Mouse (Mus musculus) heart, embryonic 13.5 days (tissue): ENCODE data around the gene Kank3. TPM values are rescaled to one million over a fixed set of nuclear protein-coding genes. Genes with fewer than 3 reads are reported as not detected.
A peak's percentile ranks its signal among the peaks of the same experiment; 100 is the strongest.

Experiments used
- ATAC-seq: fragments of 200-750 bp; cut with Nextera tagmentation; 2 replicates; pipeline ENCODE4 v1.8.0; 2017; ENCODE audit warnings: moderate TSS enrichment; ENCODE audit not compliant: insufficient number of reproducible peaks, low FRiP score, low TSS enrichment; ENCODE audit errors: extremely low read depth
- H3K27ac ChIP-seq: fragments of 300-500 bp; sonication (generic); replicated peaks from 2 replicates; pipeline ENCODE4 v1.5.1; 2015; ENCODE audit warnings: moderate library complexity, mild to moderate bottlenecking, inconsistent platforms
- H3K27me3 ChIP-seq: fragments of 300-500 bp; sonication (generic); replicated peaks from 2 replicates; pipeline ENCODE4 v1.6.1; 2015; ENCODE audit warnings: mild to moderate bottlenecking, inconsistent platforms
- H3K36me3 ChIP-seq: fragments of 300-500 bp; sonication (generic); 2 replicates; pipeline ENCODE4 v1.6.1; 2015; ENCODE audit warnings: mild to moderate bottlenecking, inconsistent platforms
- H3K4me1 ChIP-seq: fragments of 300-500 bp; sonication (generic); 2 replicates; pipeline ENCODE4 v1.6.1; 2015; ENCODE audit warnings: inconsistent platforms
- H3K4me2 ChIP-seq: fragments of 300-500 bp; sonication (generic); 2 replicates; pipeline ENCODE4 v1.6.1; 2015; ENCODE audit warnings: inconsistent platforms, mild to moderate bottlenecking, moderate library complexity
- H3K4me3 ChIP-seq: fragments of 300-500 bp; sonication (generic); 2 replicates; pipeline ENCODE4 v1.5.1; 2015; ENCODE audit warnings: moderate library complexity, mild to moderate bottlenecking, inconsistent platforms
- H3K9ac ChIP-seq: fragments of 300-500 bp; sonication (generic); 2 replicates; pipeline ENCODE4 v1.6.1; 2015; ENCODE audit warnings: inconsistent platforms, mild to moderate bottlenecking, moderate library complexity
- H3K9me3 ChIP-seq: fragments of 300-500 bp; sonication (generic); 2 replicates; pipeline ENCODE4 v1.6.1; 2016; ENCODE audit warnings: inconsistent platforms
- WGBS: fragments of 180-500 bp; shearing (Covaris S2); methylation state at CpG from one replicate; pipeline ENCODE4 v1.1.7; 2015; ENCODE audit warnings: mixed read lengths; 5-methylcytosine and 5-hydroxymethylcytosine counted together
- polyA plus RNA-seq: library from polyadenylated mRNA; unstranded; fragments of >200 nt; fragmentation: Nextera tagmentation; extraction: Ambion mirVana; gene quantifications from 2 replicates; pipeline ENCODE4 v1.2.1, GENCODE M21; 2015

The Kank3 gene
- polyA plus RNA-seq, 1 experiment from 2014 or later: 40.0 TPM

GRCm38 (mm10) chr17:33857816-33858215, 47.5 kb downstream of the Kank3 start:
- Histone ChIP-seq H3K27ac (no peak overlapping the region), H3K9me3 (no peaks in the 10 kb centered on the region), H3K27me3 (no peaks in the 10 kb centered on the region), H3K4me3 (no peak overlapping the region), H3K9ac (no peak overlapping the region), H3K36me3 (no peaks in the 10 kb centered on the region), H3K4me1 (no peaks in the 10 kb centered on the region), H3K4me2 (no peak overlapping the region)
- ATAC-seq: no peak
- 78% methylated on average over 4 of the region's 4 CpGs for WGBS

GRCm38 (mm10) chr17:33865330-33866030, 55.2 kb downstream of the Kank3 start:
- no peaks in the 10 kb centered on the region for H3K27me3 ChIP-seq
- H3K4me1 ChIP-seq: peaks cover 4% of the 10 kb centered on the region
- ATAC-seq: no peak
- no peak overlapping the region for H3K4me3 ChIP-seq
- peak overlapping the region; percentile 33 for H3K4me2 ChIP-seq
- 18% methylated on average over 9 of the region's 9 CpGs for WGBS
- H3K27ac ChIP-seq: no peak overlapping the region
- no peaks in the 10 kb centered on the region for H3K36me3 ChIP-seq
- no peaks in the 10 kb centered on the region for H3K9me3 ChIP-seq
- H3K9ac ChIP-seq: no peak overlapping the region

Other genes with a start within 250 kb of the Kank3 start
- 30.7 and 32.1 TPM in 2 replicates for gene Zfp414, start 181.4 kb upstream of the Kank3 start, polyA plus RNA-seq
- 0.56 and 0.64 TPM in 2 replicates for gene Pram1, start 172.5 kb upstream of the Kank3 start, polyA plus RNA-seq
- gene Hnrnpm, start 123.7 kb upstream of the Kank3 start, polyA plus RNA-seq: 190 and 194 TPM in 2 replicates
- 77.3 and 83.7 TPM in 2 replicates for gene March2, start 91.8 kb upstream of the Kank3 start, polyA plus RNA-seq
- 318 and 325 TPM in 2 replicates for gene Rab11b, start 50.0 kb upstream of the Kank3 start, polyA plus RNA-seq
- gene Angptl4, start 28.7 kb upstream of the Kank3 start, polyA plus RNA-seq: 17.0 and 17.8 TPM in 2 replicates
- 570 and 648 TPM in 2 replicates for gene Rps28, start 14.0 kb downstream of the Kank3 start, polyA plus RNA-seq
- 527 and 576 TPM in 2 replicates for gene Ndufa7, start 14.1 kb downstream of the Kank3 start, polyA plus RNA-seq
- gene Cd320, start 32.6 kb downstream of the Kank3 start, polyA plus RNA-seq: 48.1 and 50.0 TPM in 2 replicates
- gene Gm7029, start 63.3 kb downstream of the Kank3 start, polyA plus RNA-seq: not detected in 2 replicates
- gene Kifc1, start 80.1 kb downstream of the Kank3 start, polyA plus RNA-seq: 5.3 and 5.4 TPM in 2 replicates
- 0.19 TPM in 1 of 2 replicates, not detected in the other for gene Platr17, start 94.6 kb downstream of the Kank3 start, polyA plus RNA-seq
- gene Daxx, start 98.9 kb downstream of the Kank3 start, polyA plus RNA-seq: 31.7 and 35.3 TPM in 2 replicates
- gene Tapbp, start 105.4 kb downstream of the Kank3 start, polyA plus RNA-seq: 34.2 and 36.8 TPM in 2 replicates
- gene Zbtb22, start 105.4 kb downstream of the Kank3 start, polyA plus RNA-seq: 12.8 and 12.9 TPM in 2 replicates
- 32.6 and 37.6 TPM in 2 replicates for gene Rgl2, start 119.0 kb downstream of the Kank3 start, polyA plus RNA-seq
- gene Pfdn6, start 129.8 kb downstream of the Kank3 start, polyA plus RNA-seq: 113 and 125 TPM in 2 replicates
- 20.5 and 20.6 TPM in 2 replicates for gene Wdr46, start 130.1 kb downstream of the Kank3 start, polyA plus RNA-seq
- gene B3galt4, start 141.0 kb downstream of the Kank3 start, polyA plus RNA-seq: 4.5 and 7.0 TPM in 2 replicates
- gene Vps52, start 145.3 kb downstream of the Kank3 start, polyA plus RNA-seq: 36.0 and 39.6 TPM in 2 replicates
- gene Rps18, start 145.5 kb downstream of the Kank3 start, polyA plus RNA-seq: 923 and 1,093 TPM in 2 replicates
- gene H2-K1, start 189.8 kb downstream of the Kank3 start, polyA plus RNA-seq: 23.4 and 32.0 TPM in 2 replicates
- gene Ring1, start 214.2 kb downstream of the Kank3 start, polyA plus RNA-seq: 10.4 and 14.9 TPM in 2 replicates
- 37.7 and 45.6 TPM in 2 replicates for gene H2-Ke6, start 217.5 kb downstream of the Kank3 start, polyA plus RNA-seq
- gene Slc39a7, start 221.2 kb downstream of the Kank3 start, polyA plus RNA-seq: 128 and 130 TPM in 2 replicates
- gene Rxrb, start 221.3 kb downstream of the Kank3 start, polyA plus RNA-seq: 28.5 and 32.4 TPM in 2 replicates
- gene Col11a2, start 228.9 kb downstream of the Kank3 start, polyA plus RNA-seq: 0.34 and 0.64 TPM in 2 replicates